Comparison of ENCODE assay signal across 8 mouse cellular contexts in genomic region chr6:72414076-72414756, GRCm38 (mm10). TPM values are rescaled to one million over a fixed set of nuclear protein-coding genes. Genes with fewer than 3 reads are reported as not detected.
A peak's percentile ranks its signal among the peaks of the same experiment; 100 is the strongest.
DNase-seq lines count a peak whose midpoint lies in the region; ATAC-seq lines count a peak whose summit lies in the region.

Ggcx (plus strand) TSS chr6:72414308.

- peak; percentile 75 for DNase-seq in MEL-GATA-1-ER (ENCODE audit: extremely low read depth, low read depth)
- peak; percentile 92 for DNase-seq in cerebellum, adult 8-10 months
- DNase-seq in hindbrain, embryonic 10.5 days (ENCODE audit: low spot score) = peak; percentile 95
- DNase-seq in layer of hippocampus, postnatal 10 days (ENCODE audit: low spot score in 2 of 2) = peak; percentile 91 to 94
- DNase-seq in lung, postnatal 10 days = peak; percentile 98
- DNase-seq in ovary, postnatal 36 days (ENCODE audit: low spot score) = peak; percentile 95
- DNase-seq in thymus, postnatal 25 days = peak; percentile 95

- H3K4me1 ChIP-seq in hindbrain, embryonic 10.5 days (replicated peaks) = peaks cover 16% of the 10 kb centered on the region

- H3K27me3 ChIP-seq in hindbrain, embryonic 10.5 days (ENCODE audit: insufficient read depth, poor library complexity, severe bottlenecking) = no peaks in the 10 kb centered on the region

- H3K9me3 ChIP-seq in hindbrain, embryonic 10.5 days = no peaks in the 10 kb centered on the region

- WGBS in hindbrain, embryonic 10.5 days = 2% methylated on average over 33 of the region's 33 CpGs

- H3K36me3 ChIP-seq in hindbrain, embryonic 10.5 days = peaks cover 18% of the 10 kb centered on the region

- peak within 1 kb of the TSS; percentile 80 for H3K4me3 ChIP-seq in hindbrain, embryonic 10.5 days

- peak; percentile 94 for ATAC-seq in frontal cortex, adult (ENCODE audit: low TSS enrichment)

- peak within 1 kb of the TSS; percentile 88 for H3K27ac ChIP-seq in hindbrain, embryonic 10.5 days

RNA-seq across cellular contexts. Expression of gene Ggcx, which starts in this region (rescaled TPM):
- 18.5 and 19.6 TPM in 2 replicates for polyA plus RNA-seq in hindbrain, embryonic 10.5 days (2016; fragmentation: Nextera tagmentation; extraction: Ambion mirVana)
- total RNA-seq in layer of hippocampus, postnatal 10 days (2021) = 10 to 100 TPM; 20.3 to 20.5 TPM

Comparison
In these comparisons a context has a peak if more than half of its experiments do, and no peak if none do; other contexts are left out.
1. Peak in every context shown above with its lines: DNase-seq, ATAC-seq, H3K4me3 ChIP-seq and H3K27ac ChIP-seq.